Mouse (Mus musculus) cortical plate, adult 2 months (tissue): ENCODE data around the gene Apbb2.

Experiments
- CTCF ChIP-seq: fragments of 200-500 bp; IDR thresholded peaks from 2 replicates; pipeline ENCODE4 v1.5.1; 2011; ENCODE audit warnings: mild to moderate bottlenecking, control low read depth, low read length; ENCODE audit not compliant: insufficient read depth; ENCODE audit errors: extremely low read depth
- POLR2A ChIP-seq: fragments of 200-500 bp; IDR thresholded peaks from 2 replicates; pipeline ENCODE4 v1.6.1; 2011; ENCODE audit warnings: mild to moderate bottlenecking, low read length, control low read depth; ENCODE audit not compliant: insufficient read depth; ENCODE audit errors: extremely low read depth

- TF ChIP-seq CTCF = no peak
- TF ChIP-seq POLR2A = no peak
These were observed 85.8 kb downstream of the Apbb2 start for GRCm38 (mm10) chr5:66532827-66533226.
